Mouse (Mus musculus): ENCODE measurements around the gene Shc4.

Shc4 gene

GRCm38 (mm10) chr2:125594072-125594471, 129.9 kb downstream of the Shc4 start:
- in situ Hi-C loops (cut with MboI; ENCODE audit: unreplicated experiment in 2 of 2): no loop called here

- in situ Hi-C loops (cut with MboI; ENCODE audit: unreplicated experiment in 2 of 2): no loop called here
These were observed 132.1 kb downstream of the Shc4 start for GRCm38 (mm10) chr2:125591895-125592294.

DNA sequence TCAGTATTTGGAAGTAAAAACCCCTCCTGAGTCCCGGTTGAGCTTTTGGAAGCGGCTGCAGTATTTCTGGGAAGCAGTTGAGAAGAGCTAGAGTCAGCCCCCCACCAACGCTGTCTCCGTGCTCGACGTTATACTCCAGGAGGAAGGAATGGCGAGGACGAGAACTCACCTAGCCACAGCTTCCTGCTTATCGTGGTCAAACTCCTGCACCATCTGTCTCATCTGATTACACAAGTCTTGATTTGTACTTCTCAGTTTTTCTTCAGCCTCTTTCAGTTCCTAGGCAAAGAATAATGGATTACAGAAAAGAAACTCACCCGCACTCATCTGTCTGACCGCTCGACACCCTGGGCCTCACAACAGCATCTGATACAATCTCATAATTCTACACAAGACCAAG, 134.7 kb downstream of the Shc4 start:
- in situ Hi-C loops (cut with MboI; ENCODE audit: unreplicated experiment in 2 of 2): no loop called here

GRCm38 (mm10) chr2:125581081-125581480, 142.9 kb downstream of the Shc4 start:
- in situ Hi-C loops (cut with MboI; ENCODE audit: unreplicated experiment in 2 of 2): no loop called here

DNA sequence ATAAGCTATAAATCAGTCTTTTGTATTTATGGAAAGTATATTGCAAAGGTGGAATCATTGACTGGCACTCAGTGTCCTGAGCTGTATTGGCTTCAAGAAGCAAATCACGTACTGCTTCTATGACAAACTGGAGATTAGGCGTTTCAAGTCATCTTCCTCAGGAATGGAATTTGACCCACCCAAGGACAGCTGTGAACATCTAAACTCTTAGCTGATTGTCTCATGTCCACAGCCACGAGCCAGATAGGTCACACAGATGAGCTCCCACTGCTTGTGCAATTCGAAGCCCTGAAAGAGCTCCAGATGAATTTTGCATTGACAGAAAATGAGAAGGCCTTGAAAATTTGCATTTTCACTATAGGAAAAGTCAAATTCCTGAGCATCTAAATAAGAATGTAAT, 146.3 kb downstream of the Shc4 start:
- in situ Hi-C loops (cut with MboI; ENCODE audit: unreplicated experiment in 2 of 2): no loop called here
